Mouse (Mus musculus) liver, adult 10 weeks (tissue): ENCODE data around the gene Mrps26. TPM values are rescaled to one million over a fixed set of nuclear protein-coding genes. Genes with fewer than 3 reads are reported as not detected.

Experiments used
- polyA plus RNA-seq: library from polyadenylated mRNA; stranded (reverse); fragments of 350-450 nt; fragmentation: Illumina TruSeq; extraction: RNeasy Lipid Tissue Mini Kit (QIAGEN cat#74804); gene quantifications from one replicate; pipeline ENCODE4 v1.2.3, GENCODE M21; 2014; ENCODE audit warnings: low read depth, low replicate concordance

Mrps26 gene
- 2.6 TPM for polyA plus RNA-seq

DNA sequence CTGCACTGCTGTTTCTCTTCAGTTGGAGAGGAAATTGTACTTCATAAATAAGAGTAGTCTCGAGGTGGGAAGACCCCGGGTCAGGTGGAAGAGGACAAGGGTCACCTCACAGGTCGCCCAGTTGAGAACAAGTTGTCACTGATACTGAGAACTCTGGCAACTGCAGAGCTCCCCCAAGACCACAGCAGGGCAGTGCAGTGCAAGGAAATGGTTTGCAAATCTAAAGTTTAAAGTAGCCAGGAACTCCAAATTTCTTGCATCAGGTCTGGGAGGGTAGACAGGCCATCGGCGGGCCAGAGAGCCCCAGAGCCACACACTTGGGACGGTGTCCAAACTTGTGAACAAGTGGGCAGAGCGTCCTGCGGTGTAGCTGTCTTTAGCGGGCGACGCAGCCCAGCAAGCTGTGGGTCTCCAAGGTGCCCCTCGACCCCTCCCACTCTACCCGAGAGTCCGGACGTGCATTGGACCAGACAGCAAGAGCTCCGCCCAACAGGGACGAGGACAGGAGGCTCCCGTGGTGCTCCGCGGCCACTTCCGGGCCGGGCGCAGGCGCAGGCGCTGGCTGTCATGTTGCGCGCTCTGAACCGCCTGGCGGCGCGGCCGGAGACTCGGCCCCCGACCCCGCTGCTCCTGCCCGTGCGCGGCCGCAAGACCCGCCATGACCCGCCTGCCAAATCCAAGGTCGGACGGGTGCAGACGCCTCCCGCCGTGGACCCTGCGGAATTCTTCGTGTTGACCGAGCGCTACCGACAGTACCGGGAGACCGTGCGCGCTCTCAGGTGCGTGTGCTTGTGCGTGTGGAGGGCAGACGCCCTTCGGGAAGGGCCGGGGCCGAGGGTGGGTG lies at the start of gene Mrps26:
Gene Mrps26, plus strand, starts transcription at position 531 of the 844 bp plus-strand sequence.

DNA sequence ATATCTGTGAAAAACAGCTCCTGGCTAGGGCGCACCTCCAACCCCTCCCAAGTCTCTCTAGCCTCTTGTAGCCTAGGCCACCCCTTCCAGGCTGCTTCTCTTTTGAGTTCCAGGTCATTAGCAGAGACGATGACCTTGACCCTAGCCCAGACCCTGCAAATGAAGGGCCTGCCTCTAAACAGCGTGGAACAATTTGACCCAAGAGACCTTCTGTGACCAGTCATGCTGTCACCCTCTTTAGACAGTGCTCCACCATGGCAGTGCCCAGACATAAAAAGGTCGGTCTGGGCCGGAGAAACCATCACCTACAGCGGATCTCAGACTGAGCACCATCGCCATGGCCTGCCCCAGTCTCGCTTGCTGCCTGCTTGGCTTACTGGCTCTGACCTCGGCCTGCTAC lies 12.3 kb downstream of the Mrps26 start, which contains the start of gene Oxt:
Gene Oxt, plus strand, starts transcription at position 301 of the 400 bp plus-strand sequence.

DNA sequence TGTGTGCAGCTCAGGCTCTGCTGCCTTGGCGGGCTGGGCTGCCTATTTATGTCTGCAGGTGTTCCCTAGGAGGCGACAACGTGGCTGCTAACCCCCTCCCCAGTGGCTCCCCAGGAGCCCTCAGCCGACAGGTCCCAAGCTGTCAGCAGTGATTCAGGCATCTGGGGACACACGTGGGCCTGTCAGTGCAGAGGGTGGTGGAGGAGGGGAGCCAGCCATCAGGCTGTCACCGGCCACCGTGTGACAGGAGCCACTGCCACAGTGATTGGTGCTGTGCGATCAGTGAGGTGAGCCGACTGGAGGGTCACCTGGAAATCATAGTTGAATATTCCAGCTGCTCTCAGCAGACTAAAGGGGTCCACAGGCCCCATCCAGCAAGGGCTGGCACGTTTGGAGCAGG lies 19.0 kb downstream of the Mrps26 start, which contains the start of gene Avp:
Gene Avp, minus strand, starts transcription at position 3 of the 400 bp plus-strand sequence.

Other genes with a start within 250 kb of the Mrps26 start
- gene Cpxm1, start 166.2 kb upstream of the Mrps26 start, polyA plus RNA-seq: not detected
- not detected for gene Gm28372, start 158.5 kb upstream of the Mrps26 start, polyA plus RNA-seq
- not detected for gene 1700020A23Rik, start 158.5 kb upstream of the Mrps26 start, polyA plus RNA-seq
- not detected for gene Tmem239, start 157.3 kb upstream of the Mrps26 start, polyA plus RNA-seq
- gene Vps16, start 139.4 kb upstream of the Mrps26 start, polyA plus RNA-seq: 15.7 TPM
- 5.1 TPM for gene Pced1a, start 139.0 kb upstream of the Mrps26 start, polyA plus RNA-seq
- gene Ptpra, start 113.5 kb upstream of the Mrps26 start, polyA plus RNA-seq: 41.6 TPM
- gene Oxt, start 12.4 kb downstream of the Mrps26 start, polyA plus RNA-seq: not detected
- not detected for gene Avp, start 18.8 kb downstream of the Mrps26 start, polyA plus RNA-seq
- 16.1 TPM for gene Fastkd5, start 66.3 kb downstream of the Mrps26 start, polyA plus RNA-seq
- 2.9 TPM for gene Ubox5, start 66.3 kb downstream of the Mrps26 start, polyA plus RNA-seq
- 3.4 TPM for gene Lzts3, start 79.1 kb downstream of the Mrps26 start, polyA plus RNA-seq
- 18.8 TPM for gene Ddrgk1, start 100.9 kb downstream of the Mrps26 start, polyA plus RNA-seq
- gene Itpa, start 103.9 kb downstream of the Mrps26 start, polyA plus RNA-seq: 20.9 TPM
- not detected for gene Slc4a11, start 133.8 kb downstream of the Mrps26 start, polyA plus RNA-seq